Mouse (Mus musculus) heart, embryonic 11.5 days (tissue): Measurements from ENCODE around the gene Mmp25. TPM values are rescaled to one million over a fixed set of nuclear protein-coding genes. Genes with fewer than 3 reads are reported as not detected.
"Not testable (repeated sequence)": the region's sequence is repeated elsewhere in the genome, so short reads cannot be mapped to it uniquely, and the experiment has no call there.

ENCODE experiments used
- ATAC-seq: fragments of 200-750 bp; cut with Nextera tagmentation; replicated peaks from 2 replicates; pipeline ENCODE4 v1.8.0; 2017; ENCODE audit warnings: moderate library complexity; ENCODE audit not compliant: insufficient number of reproducible peaks, low FRiP score, low TSS enrichment
- H3K27ac ChIP-seq: fragments of 300-500 bp; sonication (generic); 2 replicates; pipeline ENCODE4 v1.5.1; 2014; ENCODE audit warnings: mild to moderate bottlenecking, low read depth, low read length
- H3K27me3 ChIP-seq: fragments of 300-500 bp; sonication (generic); 2 replicates; pipeline ENCODE4 v1.6.1; 2014; ENCODE audit warnings: mild to moderate bottlenecking, low read length, mixed read lengths; ENCODE audit not compliant: control insufficient read depth, insufficient read depth
- H3K36me3 ChIP-seq: fragments of 300-500 bp; sonication (generic); 2 replicates; pipeline ENCODE4 v1.6.1; 2014; ENCODE audit warnings: mild to moderate bottlenecking, low read length, moderate library complexity, mixed read lengths; ENCODE audit not compliant: control insufficient read depth, insufficient read depth
- H3K4me1 ChIP-seq: fragments of 300-500 bp; sonication (generic); 2 replicates; pipeline ENCODE4 v1.6.1; 2014; ENCODE audit warnings: low read length; ENCODE audit not compliant: control insufficient read depth, insufficient read depth
- H3K4me2 ChIP-seq: fragments of 300-500 bp; sonication (generic); 2 replicates; pipeline ENCODE4 v1.6.1; 2014; ENCODE audit warnings: mild to moderate bottlenecking, moderate library complexity
- H3K4me3 ChIP-seq: fragments of 300-500 bp; sonication (generic); 2 replicates; pipeline ENCODE4 v1.5.1; 2014; ENCODE audit warnings: low read depth, low read length
- H3K9ac ChIP-seq: fragments of 300-500 bp; sonication (generic); 2 replicates; pipeline ENCODE4 v1.6.1; 2014; ENCODE audit warnings: mild to moderate bottlenecking, low read depth, low read length, moderate library complexity
- H3K9me3 ChIP-seq: fragments of 300-500 bp; sonication (generic); replicated peaks from 2 replicates; pipeline ENCODE4 v1.6.1; 2016; ENCODE audit warnings: low read length; ENCODE audit not compliant: control insufficient read depth
- WGBS: fragments of 180-500 bp; shearing (Covaris S2); extraction: QIAGEN DNeasy Blood & Tissue Kit; methylation state at CpG from one replicate; pipeline ENCODE4 v1.1.7; 2014; ENCODE audit not compliant: insufficient replicate concordance; 5-methylcytosine and 5-hydroxymethylcytosine counted together
- polyA plus RNA-seq: library from polyadenylated mRNA; unstranded; fragments of >200 nt; fragmentation: Nextera tagmentation; extraction: Ambion mirVana; gene quantifications from 2 replicates; pipeline ENCODE4 v1.2.1, GENCODE M21; 2014

Gene Mmp25
- polyA plus RNA-seq, 1 experiment from 2014 or later, result 0.07 TPM

DNA sequence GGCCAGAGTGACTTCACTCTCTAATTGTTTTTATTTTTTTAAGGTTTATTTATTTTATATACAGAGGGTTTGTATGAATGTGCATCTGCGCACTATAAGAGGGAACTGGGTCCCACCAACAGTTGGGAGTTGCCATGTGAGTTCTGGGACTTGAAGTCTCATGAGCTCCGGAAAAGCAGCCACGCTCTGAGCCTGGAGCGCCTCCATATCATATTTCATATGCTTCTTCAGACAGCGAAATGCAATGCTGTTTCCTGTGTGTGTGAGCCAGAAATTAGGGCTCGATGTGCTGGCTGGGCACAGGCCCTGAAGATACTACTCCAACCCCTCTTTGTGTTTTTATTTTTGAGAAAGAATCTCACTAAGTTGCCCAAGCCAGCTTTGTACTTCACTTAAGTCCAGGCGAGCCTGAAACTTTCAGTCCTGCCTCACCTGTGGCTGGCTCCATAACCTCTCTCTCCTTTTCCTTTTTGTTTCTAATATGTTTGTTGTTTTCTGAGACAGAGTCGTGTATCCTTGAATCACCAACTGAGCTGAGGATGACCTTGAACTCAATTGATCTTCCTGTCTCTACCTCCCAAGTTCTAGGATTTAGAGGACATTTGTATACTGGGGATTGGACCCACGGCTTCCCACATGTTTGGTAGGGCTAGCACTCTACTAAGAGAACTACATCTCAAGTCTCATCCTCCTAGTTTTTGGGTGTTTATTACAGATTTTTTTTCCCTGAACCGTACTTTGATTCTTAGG lies 43.1 kb downstream of the Mmp25 start:
- WGBS, result 49% methylated on average over 10 of the region's 10 CpGs
- H3K9ac ChIP-seq, result no peak overlapping the region
- no peak overlapping the region for H3K27ac ChIP-seq
- H3K27me3 ChIP-seq, result no peaks in the 10 kb centered on the region
- H3K4me3 ChIP-seq, result no peak overlapping the region
- ATAC-seq, result no peak
- H3K4me1 ChIP-seq, result peaks cover 6% of the 10 kb centered on the region; the same call in 1 of the 2 replicates
- no peaks in the 10 kb centered on the region for H3K9me3 ChIP-seq
- H3K36me3 ChIP-seq, result no peaks in the 10 kb centered on the region
- H3K4me2 ChIP-seq, result no peak overlapping the region

DNA sequence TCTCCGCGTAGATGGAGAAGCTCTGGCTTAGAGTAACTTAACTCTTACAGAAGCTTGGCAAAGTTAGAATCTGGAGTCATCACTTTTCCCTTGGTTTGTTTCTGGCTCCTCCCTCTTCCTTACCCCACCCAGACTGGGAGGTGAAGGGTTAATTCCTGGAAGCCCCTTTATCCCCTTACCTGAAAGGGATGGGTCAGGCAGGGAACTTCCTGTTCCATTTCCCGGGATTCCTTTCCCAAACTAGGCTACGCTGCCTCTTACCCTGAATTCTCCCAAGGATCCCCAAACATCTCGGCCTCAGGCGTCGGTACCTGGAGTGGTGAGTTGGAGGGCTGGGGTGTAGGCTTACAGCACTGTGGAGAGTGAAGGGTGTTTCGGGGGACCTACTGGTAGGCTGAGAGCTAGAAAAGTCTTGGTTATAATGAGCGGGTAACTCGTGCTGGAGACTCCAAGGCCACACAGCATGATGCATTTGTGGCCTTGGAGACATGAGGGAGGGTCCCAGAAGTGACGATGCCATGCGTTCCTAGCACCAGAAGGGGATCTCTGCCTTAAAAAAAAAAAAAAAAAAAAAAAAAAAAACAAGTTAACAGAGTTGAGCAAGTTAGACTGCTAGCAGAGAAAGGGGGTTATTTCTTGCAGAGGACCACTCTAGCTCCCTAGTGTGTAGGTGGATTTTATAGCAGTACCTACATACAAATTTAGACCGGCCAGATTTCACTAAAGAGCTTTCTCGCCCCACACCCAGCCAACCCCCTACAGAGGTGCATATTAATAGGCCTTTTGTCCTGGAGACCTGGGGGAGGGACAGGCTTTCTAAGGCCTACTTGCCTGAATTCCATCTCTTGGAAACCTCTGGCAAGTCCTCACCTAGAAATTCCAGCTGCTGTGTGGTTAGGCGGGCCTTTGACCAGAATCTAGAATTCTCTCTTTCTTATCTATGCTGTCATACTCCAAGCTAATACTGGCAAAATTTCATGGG lies 44.1 kb downstream of the Mmp25 start, which contains the start of gene Zscan10:
TSS of gene Zscan10 (plus strand) at position 216 of the 982 bp plus-strand sequence.
- H3K9ac ChIP-seq, result peak within 1 kb of the TSS; percentile 78; the same call in 1 of the 2 replicates
- H3K36me3 ChIP-seq, result no peaks in the 10 kb centered on the region
- H3K4me2 ChIP-seq, result peak within 1 kb of the TSS; percentile 90
- ATAC-seq, result no peak
- peak within 1 kb of the TSS; percentile 90 for H3K27ac ChIP-seq
- no peak within 1 kb of the TSS for H3K4me3 ChIP-seq
- no peaks in the 10 kb centered on the region for H3K27me3 ChIP-seq
- no peaks in the 10 kb centered on the region for H3K9me3 ChIP-seq
- 37% methylated on average over 15 of the region's 15 CpGs for WGBS
- peaks cover 6% of the 10 kb centered on the region; the same call in 1 of the 2 replicates for H3K4me1 ChIP-seq

DNA sequence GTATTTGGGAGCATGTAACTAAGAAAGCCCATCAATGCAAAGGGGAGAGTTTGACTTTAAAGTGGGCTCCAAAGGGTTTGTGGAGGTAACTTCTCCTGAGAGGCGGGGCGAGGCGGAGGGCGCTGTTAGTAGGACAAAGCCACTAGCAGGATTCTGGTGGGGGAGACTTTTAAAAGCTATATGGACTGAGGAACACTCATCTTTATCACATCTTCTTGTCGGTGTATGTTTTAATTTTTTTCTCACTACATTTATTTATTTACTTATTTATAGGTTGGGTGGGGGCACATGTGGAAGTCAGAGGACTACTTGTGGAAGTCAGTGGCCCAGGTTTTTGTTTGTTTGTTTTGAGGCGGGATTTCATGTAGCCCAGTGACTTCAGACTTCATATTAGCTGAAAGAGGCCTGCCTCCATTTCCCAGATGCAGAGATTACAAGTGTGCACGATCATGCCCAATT lies 45.4 kb downstream of the Mmp25 start:
- peaks cover 6% of the 10 kb centered on the region; the same call in 1 of the 2 replicates for H3K4me1 ChIP-seq
- H3K4me2 ChIP-seq, result peak overlapping the region; percentile 90
- H3K9me3 ChIP-seq, result no peaks in the 10 kb centered on the region
- H3K27me3 ChIP-seq, result no peaks in the 10 kb centered on the region
- no peaks in the 10 kb centered on the region for H3K36me3 ChIP-seq
- peak overlapping the region; percentile 90 for H3K27ac ChIP-seq
- ATAC-seq, result no peak; the same call in 1 of the 2 replicates
- peak overlapping the region; percentile 43 for H3K4me3 ChIP-seq
- WGBS, result 32% methylated on average over 7 of the region's 7 CpGs
- H3K9ac ChIP-seq, result peak overlapping the region; percentile 78

DNA sequence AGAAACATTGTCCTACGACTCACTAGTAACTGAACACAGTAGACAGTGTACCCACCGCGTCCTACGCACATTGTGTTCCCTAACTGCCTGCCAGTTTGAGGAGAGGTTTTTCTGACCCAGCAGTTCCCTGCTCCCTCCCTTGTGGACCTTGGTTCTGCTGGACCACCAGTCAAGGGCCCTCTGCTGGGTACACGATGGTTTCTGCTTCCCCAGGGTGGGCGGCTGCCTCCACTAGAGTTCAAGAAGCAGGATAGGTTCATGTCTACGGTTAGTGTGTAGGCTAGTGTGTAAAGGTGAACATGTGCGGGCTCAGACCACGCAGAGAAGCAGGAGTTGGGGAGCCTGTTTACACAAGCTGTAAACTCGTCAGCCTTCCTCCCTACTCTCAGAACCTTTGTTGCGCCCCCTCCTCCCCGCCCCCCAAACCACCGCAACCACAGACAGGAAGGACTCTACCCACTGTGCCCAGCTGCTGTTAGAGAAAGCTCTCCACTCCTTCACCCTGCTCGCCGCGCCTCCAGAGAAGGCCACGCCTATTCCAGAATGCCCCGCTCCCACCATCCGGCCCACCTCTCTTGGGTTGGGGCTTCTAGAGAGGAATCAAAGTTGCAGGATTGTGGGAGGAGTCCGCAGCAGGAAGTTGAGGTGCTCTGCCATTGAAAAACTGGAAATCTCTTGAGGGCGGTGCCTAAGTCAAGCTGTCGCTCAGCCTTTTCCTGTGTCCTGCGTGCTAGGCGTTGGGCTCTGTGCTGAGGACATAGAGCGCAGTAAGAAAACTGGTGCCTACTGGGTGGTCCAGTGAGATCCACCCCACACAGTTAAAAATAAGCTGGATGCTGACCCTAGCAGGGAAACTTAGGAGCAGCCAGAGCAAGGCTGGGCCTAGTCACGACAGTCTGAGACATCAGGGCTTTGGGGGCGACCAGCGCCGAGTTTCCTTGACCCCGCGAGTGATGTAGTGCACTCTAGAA lies 46.2 kb downstream of the Mmp25 start, which contains the start of gene Zfp13:
TSS of gene Zfp13 (minus strand) at position 906 of the 971 bp plus-strand sequence.
- 4% methylated on average over 31 of the region's 31 CpGs for WGBS
- no peaks in the 10 kb centered on the region for H3K36me3 ChIP-seq

DNA sequence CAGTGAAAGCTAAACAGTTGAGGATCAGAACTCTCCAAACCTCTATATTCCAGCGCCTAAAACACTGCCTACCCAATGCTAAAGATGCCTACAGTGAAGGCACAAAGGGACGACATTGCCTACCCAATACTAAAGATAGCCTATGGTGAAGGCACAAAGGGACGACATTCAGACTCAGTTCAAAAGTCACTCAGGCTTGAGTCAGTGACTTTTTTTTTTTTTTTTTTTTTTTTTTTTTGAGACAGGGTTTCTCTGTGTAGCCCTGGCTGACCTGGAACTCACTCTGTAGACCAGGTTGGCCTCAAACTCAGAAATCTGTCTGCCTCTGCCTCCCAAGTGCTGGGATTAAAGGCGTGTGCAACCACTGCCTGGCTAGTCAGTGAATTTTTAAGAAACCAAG lies 49.9 kb downstream of the Mmp25 start:
- not testable (repeated sequence) for H3K4me2 ChIP-seq, ATAC-seq, H3K4me1 ChIP-seq, H3K36me3 ChIP-seq, H3K27ac ChIP-seq, H3K9ac ChIP-seq, H3K27me3 ChIP-seq, H3K4me3 ChIP-seq, H3K9me3 ChIP-seq
- 71% methylated on average over 4 of the region's 4 CpGs for WGBS

More for the DNA sequence above, 46.2 kb downstream of the Mmp25 start, which contains the start of gene Zfp13:
- Histone ChIP-seq H3K9me3 (no peaks in the 10 kb centered on the region), H3K27me3 (no peaks in the 10 kb centered on the region), H3K4me1 (peaks cover 6% of the 10 kb centered on the region; the same call in 1 of the 2 replicates), H3K4me2 (peak within 1 kb of the TSS; percentile 90), H3K27ac (peak within 1 kb of the TSS; percentile 90), H3K4me3 (peak within 1 kb of the TSS; percentile 43), H3K9ac (peak within 1 kb of the TSS; percentile 78)
- ATAC-seq, result peak; percentile 95

DNA sequence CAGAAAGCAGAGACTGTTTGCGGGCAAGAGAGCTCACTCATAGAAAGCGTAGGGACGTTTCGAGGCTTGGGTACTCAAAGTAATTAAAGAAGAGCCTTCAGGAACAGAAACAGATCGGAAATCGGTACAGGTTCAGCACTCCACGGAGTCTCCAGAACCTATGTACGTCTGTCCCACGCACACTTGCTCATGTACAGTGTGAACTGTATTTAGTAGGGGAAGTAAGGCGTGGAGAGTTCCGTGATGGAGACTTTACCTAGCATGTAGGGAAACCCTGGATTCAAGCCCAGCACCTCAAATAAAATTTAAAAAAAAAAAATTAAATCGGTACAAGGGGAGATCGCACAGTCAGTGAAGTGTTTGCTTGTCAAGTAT lies 52.2 kb downstream of the Mmp25 start:
- H3K9ac ChIP-seq, result peak overlapping the region; percentile 83
- WGBS, result 12% methylated on average over 13 of the region's 13 CpGs
- no peaks in the 10 kb centered on the region for H3K27me3 ChIP-seq
- peak overlapping the region; percentile 51 for H3K4me3 ChIP-seq
- H3K36me3 ChIP-seq, result no peaks in the 10 kb centered on the region
- H3K27ac ChIP-seq, result peak overlapping the region; percentile 68
- H3K4me2 ChIP-seq, result peak overlapping the region; percentile 90
- ATAC-seq, result peak; percentile 44; the same call in 1 of the 2 replicates
- H3K4me1 ChIP-seq, result no peaks in the 10 kb centered on the region
- H3K9me3 ChIP-seq, result no peaks in the 10 kb centered on the region

DNA sequence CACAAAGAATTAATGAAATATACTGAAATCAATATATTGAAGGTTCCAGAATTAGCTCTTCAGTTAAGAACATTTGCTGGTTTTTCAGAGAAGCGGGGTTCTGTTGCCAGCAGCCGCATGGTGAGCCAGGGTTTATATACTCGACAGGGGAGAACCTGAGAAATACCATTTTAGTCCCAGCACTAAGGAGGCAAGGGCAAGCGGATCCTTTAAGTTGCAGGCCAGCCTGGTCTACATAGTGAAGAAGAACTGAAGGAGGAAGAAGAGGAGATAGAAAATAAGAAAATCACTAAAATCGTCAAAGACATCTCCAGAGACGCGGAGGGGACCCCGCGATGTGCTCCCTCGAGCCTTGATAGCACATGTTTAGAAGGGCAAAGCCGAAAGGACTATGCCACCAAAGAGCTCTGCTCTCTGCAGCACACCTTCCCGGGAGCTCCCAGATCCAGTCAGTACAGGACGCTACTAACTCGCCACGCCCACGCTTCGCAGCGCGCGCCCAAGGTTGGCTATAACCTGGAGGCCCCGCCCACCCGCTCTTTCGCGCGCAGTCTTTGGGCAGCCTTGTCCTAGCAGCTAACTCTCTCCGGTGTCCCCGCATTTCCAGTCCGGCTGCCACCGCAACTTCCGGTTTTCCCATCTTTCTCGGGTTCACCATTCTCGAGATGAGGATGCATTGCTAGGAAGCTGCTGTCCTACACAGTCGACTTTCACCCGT lies 52.7 kb downstream of the Mmp25 start:
- H3K27me3 ChIP-seq, result no peaks in the 10 kb centered on the region
- H3K4me3 ChIP-seq, result peak overlapping the region; percentile 51
- H3K4me1 ChIP-seq, result no peaks in the 10 kb centered on the region
- no peaks in the 10 kb centered on the region for H3K36me3 ChIP-seq
- peak overlapping the region; percentile 68 for H3K27ac ChIP-seq
- H3K9ac ChIP-seq, result peak overlapping the region; percentile 83
- H3K4me2 ChIP-seq, result peak overlapping the region; percentile 90
- H3K9me3 ChIP-seq, result no peaks in the 10 kb centered on the region
- 7% methylated on average over 34 of the region's 34 CpGs for whole genome bisulfite sequencing
- ATAC-seq, result peak; percentile 96
